Mouse (Mus musculus): ENCODE results near the gene Mrps24. TPM values are rescaled to one million over a fixed set of nuclear protein-coding genes. Genes with fewer than 3 reads are reported as not detected.

Gene Mrps24
- total and polyA plus RNA-seq, 2 experiments from 2014 or later: 90.7 to 226 TPM

GRCm38 (mm10) chr11:5705972-5706371 lies 9.5 kb downstream of the Mrps24 start:
- Histone ChIP-seq H3K9ac (peak overlapping the region; percentile 91; the same call in 1 of the 2 replicates), H3K9me3 (ENCODE audit: low read length) (no peaks in the 10 kb centered on the region), H3K27ac (ENCODE audit: low read depth, low read length) (no peak overlapping the region), H3K4me1 (ENCODE audit: insufficient read depth) (peaks cover 6% of the 10 kb centered on the region; the same call in 1 of the 2 replicates), H3K27me3 (ENCODE audit: insufficient read depth, low read length) (no peaks in the 10 kb centered on the region), H3K4me2 (ENCODE audit: low read depth) (peak overlapping the region; percentile 81), H3K36me3 (ENCODE audit: insufficient read depth) (peaks cover 20% of the 10 kb centered on the region), H3K4me3 (ENCODE audit: low read depth, low read length) (0 out of 2 replicates have a peak overlapping the region, but pooled peaks have one; percentile 97)
- whole genome bisulfite sequencing: 93% methylated on average over 9 of the region's 9 CpGs
- no peak for DNase-seq
- ATAC-seq: no peak
- TF ChIP-seq CTCF (IDR thresholded peaks at IDR 0.05; ENCODE audit: low read depth): no peak

GRCm38 (mm10) chr11:5703341-5703740 lies 12.1 kb downstream of the Mrps24 start:
- no peak overlapping the region for H3K27ac ChIP-seq (ENCODE audit: low read depth, low read length)
- H3K4me3 ChIP-seq (ENCODE audit: low read depth, low read length): no peak overlapping the region
- ATAC-seq: no peak
- H3K4me2 ChIP-seq (ENCODE audit: low read depth): no peak overlapping the region
- DNase-seq: no peak
- peaks cover 6% of the 10 kb centered on the region; the same call in 1 of the 2 replicates for H3K4me1 ChIP-seq (ENCODE audit: insufficient read depth)
- no peaks in the 10 kb centered on the region for H3K27me3 ChIP-seq (ENCODE audit: insufficient read depth, low read length)
- peaks cover 20% of the 10 kb centered on the region for H3K36me3 ChIP-seq (ENCODE audit: insufficient read depth)
- TF ChIP-seq CTCF (IDR thresholded peaks at IDR 0.05; ENCODE audit: low read depth): 0 out of 2 replicates have a peak, but pooled peaks have one; percentile 10
- no peak overlapping the region for H3K9ac ChIP-seq
- no peaks in the 10 kb centered on the region for H3K9me3 ChIP-seq (ENCODE audit: low read length)
- 87% methylated on average over 1 of the region's 1 CpGs for whole genome bisulfite sequencing

DNA sequence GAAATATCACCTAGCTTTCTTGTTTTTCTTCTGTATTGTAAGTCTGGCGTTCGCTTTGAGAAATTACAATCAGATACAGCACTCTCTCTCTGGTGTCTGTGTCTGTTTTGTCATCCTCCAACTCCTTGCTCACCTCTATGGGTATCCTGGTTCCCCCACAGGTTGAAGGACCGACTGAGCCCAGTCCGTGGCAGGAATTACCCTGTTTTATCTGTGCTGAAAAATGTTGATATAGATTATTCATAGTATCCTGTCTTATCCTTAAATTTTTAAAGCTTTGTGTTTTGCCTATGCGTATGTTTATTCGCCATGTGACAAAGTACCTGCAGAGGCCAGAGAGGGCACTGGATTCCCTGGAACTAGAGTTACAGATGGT lies 12.5 kb downstream of the Mrps24 start:
- WGBS: 83% methylated on average over 6 of the region's 6 CpGs
- peaks cover 20% of the 10 kb centered on the region for H3K36me3 ChIP-seq (ENCODE audit: insufficient read depth)
- no peak overlapping the region for H3K4me3 ChIP-seq (ENCODE audit: low read depth, low read length)
- no peaks in the 10 kb centered on the region for H3K27me3 ChIP-seq (ENCODE audit: insufficient read depth, low read length)
- ATAC-seq (no peak), DNase-seq (no peak)
- no peaks in the 10 kb centered on the region for H3K9me3 ChIP-seq (ENCODE audit: low read length)
- H3K27ac ChIP-seq (ENCODE audit: low read depth, low read length): no peak overlapping the region
- H3K4me2 ChIP-seq (ENCODE audit: low read depth): no peak overlapping the region
- no peak for TF ChIP-seq CTCF (IDR thresholded peaks at IDR 0.05; ENCODE audit: low read depth)
- H3K9ac ChIP-seq: no peak overlapping the region
- peaks cover 6% of the 10 kb centered on the region; the same call in 1 of the 2 replicates for H3K4me1 ChIP-seq (ENCODE audit: insufficient read depth)

DNA sequence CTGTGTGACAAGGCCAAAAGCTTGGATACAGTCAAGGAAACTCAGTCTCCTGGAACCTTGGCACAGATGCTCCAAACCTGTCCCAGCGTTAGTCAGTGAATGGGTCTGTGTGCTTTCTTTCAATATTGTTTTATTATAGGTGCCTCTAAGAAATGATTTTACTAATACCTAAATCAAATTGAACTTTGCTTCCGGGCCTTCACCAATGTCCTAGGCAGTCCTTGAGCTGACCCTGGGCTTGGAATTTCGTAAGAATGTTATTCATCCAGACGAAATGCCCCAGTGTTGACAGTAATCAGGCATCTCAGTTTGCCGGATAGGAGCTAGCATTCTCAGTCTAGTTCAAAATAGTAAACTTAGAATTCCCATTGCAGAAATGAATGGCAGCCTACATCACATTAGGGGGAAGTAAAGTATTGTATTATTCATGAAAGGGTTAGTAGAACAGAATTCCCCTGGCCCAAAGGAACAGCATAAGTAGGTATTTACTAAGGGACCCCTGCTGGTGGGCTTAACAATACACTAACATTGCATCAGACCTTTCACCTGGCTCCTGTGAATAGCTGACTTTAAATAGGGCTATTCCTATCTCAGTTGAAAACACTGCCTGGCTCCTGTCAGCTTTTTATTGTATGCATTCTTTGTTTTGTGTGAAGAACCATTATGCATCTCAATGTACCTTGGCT lies 13.1 kb downstream of the Mrps24 start:
- Histone ChIP-seq H3K4me1 (ENCODE audit: insufficient read depth) (peaks cover 6% of the 10 kb centered on the region; the same call in 1 of the 2 replicates), H3K27me3 (ENCODE audit: insufficient read depth, low read length) (no peaks in the 10 kb centered on the region), H3K27ac (ENCODE audit: low read depth, low read length) (no peak overlapping the region), H3K9ac (no peak overlapping the region), H3K36me3 (ENCODE audit: insufficient read depth) (peaks cover 20% of the 10 kb centered on the region), H3K4me2 (ENCODE audit: low read depth) (no peak overlapping the region), H3K9me3 (ENCODE audit: low read length) (no peaks in the 10 kb centered on the region), H3K4me3 (ENCODE audit: low read depth, low read length) (no peak overlapping the region)
- TF ChIP-seq CTCF (IDR thresholded peaks at IDR 0.05; ENCODE audit: low read depth): no peak
- WGBS: 64% methylated on average over 5 of the region's 5 CpGs
- DNase-seq (no peak), ATAC-seq (no peak)

- DNase-seq (no peak), ATAC-seq (no peak)
- Histone ChIP-seq H3K9me3 (ENCODE audit: low read length) (no peaks in the 10 kb centered on the region), H3K4me3 (ENCODE audit: low read depth, low read length) (no peak overlapping the region), H3K9ac (no peak overlapping the region), H3K36me3 (ENCODE audit: insufficient read depth) (peaks cover 20% of the 10 kb centered on the region), H3K4me2 (ENCODE audit: low read depth) (no peak overlapping the region), H3K27ac (ENCODE audit: low read depth, low read length) (no peak overlapping the region), H3K27me3 (ENCODE audit: insufficient read depth, low read length) (no peaks in the 10 kb centered on the region), H3K4me1 (ENCODE audit: insufficient read depth) (peaks cover 6% of the 10 kb centered on the region; the same call in 1 of the 2 replicates)
- TF ChIP-seq CTCF (IDR thresholded peaks at IDR 0.05; ENCODE audit: low read depth): no peak
- whole genome bisulfite sequencing: 94% methylated on average over 1 of the region's 1 CpGs
Observed at GRCm38 (mm10) chr11:5701821-5702220, 13.7 kb downstream of the Mrps24 start.

GRCm38 (mm10) chr11:5701300-5701699 lies 14.2 kb downstream of the Mrps24 start:
- no peaks in the 10 kb centered on the region for H3K27me3 ChIP-seq (ENCODE audit: insufficient read depth, low read length)
- no peak for DNase-seq
- peaks cover 3% of the 10 kb centered on the region; the same call in 1 of the 2 replicates for H3K4me1 ChIP-seq (ENCODE audit: insufficient read depth)
- TF ChIP-seq CTCF (IDR thresholded peaks at IDR 0.05; ENCODE audit: low read depth): no peak
- WGBS: 68% methylated on average over 2 of the region's 2 CpGs
- no peaks in the 10 kb centered on the region for H3K9me3 ChIP-seq (ENCODE audit: low read length)
- H3K36me3 ChIP-seq (ENCODE audit: insufficient read depth): peaks cover 20% of the 10 kb centered on the region
- H3K27ac ChIP-seq (ENCODE audit: low read depth, low read length): no peak overlapping the region
- no peak for ATAC-seq
- no peak overlapping the region for H3K9ac ChIP-seq
- no peak overlapping the region for H3K4me3 ChIP-seq (ENCODE audit: low read depth, low read length)
- no peak overlapping the region for H3K4me2 ChIP-seq (ENCODE audit: low read depth)

DNA sequence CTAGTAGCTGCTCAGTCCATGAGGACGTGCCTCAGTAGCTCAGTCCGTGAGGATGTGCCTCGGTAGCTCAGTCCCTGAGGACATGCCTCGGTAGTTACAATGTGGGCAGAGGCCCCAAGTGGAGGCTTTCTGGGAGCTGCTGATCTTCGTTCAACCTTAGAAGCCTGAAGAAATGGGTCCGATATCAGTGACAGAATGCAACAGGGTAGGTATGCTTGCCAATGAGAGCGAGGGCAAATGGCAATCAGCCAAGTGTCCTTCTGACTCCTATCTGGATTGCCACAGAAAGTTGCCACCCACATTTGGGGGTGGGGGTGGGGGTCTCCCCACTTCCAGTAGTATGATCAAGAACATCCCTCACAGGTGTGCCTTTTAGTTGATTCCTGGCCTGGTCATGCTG lies 14.7 kb downstream of the Mrps24 start:
- Histone ChIP-seq H3K4me1 (ENCODE audit: insufficient read depth) (no peaks in the 10 kb centered on the region), H3K36me3 (ENCODE audit: insufficient read depth) (peaks cover 20% of the 10 kb centered on the region), H3K4me2 (ENCODE audit: low read depth) (no peak overlapping the region), H3K4me3 (ENCODE audit: low read depth, low read length) (no peak overlapping the region), H3K9ac (no peak overlapping the region), H3K27ac (ENCODE audit: low read depth, low read length) (no peak overlapping the region), H3K9me3 (ENCODE audit: low read length) (no peaks in the 10 kb centered on the region), H3K27me3 (ENCODE audit: insufficient read depth, low read length) (no peaks in the 10 kb centered on the region)
- ATAC-seq (no peak), DNase-seq (no peak)
- no peak for TF ChIP-seq CTCF (IDR thresholded peaks at IDR 0.05; ENCODE audit: low read depth)
- WGBS: 89% methylated on average over 7 of the region's 7 CpGs

Measured in forebrain, postnatal 0 days (tissue).